Mouse (Mus musculus) lung, postnatal 10 days (tissue): ENCODE measurements around the gene Pacsin2.
A peak's percentile ranks its signal among the peaks of the same experiment; 100 is the strongest.
"Not testable (repeated sequence)": the region's sequence is repeated elsewhere in the genome, so short reads cannot be mapped to it uniquely, and the experiment has no call there.

Source experiments
- DNase-seq: peaks from one replicate; pipeline ENCODE4 v3.0.0; 2021

Pacsin2 gene

GRCm38 (mm10) chr15:83419562-83419961 is 44.8 kb downstream of the Pacsin2 start:
- DNase-seq, result no peak

GRCm38 (mm10) chr15:83418685-83419084 is 45.7 kb downstream of the Pacsin2 start:
- DNase-seq, result peak; percentile 29

- no peak for DNase-seq
These were observed 46.5 kb downstream of the Pacsin2 start for GRCm38 (mm10) chr15:83417916-83418315.

GRCm38 (mm10) chr15:83417407-83417806 is 47.0 kb downstream of the Pacsin2 start:
- DNase-seq, result no peak

- no peak for DNase-seq
These were observed 49.0 kb downstream of the Pacsin2 start for GRCm38 (mm10) chr15:83415391-83415790.

- peak; percentile 35 for DNase-seq
These were observed 52.8 kb downstream of the Pacsin2 start for GRCm38 (mm10) chr15:83411616-83412015.

GRCm38 (mm10) chr15:83410735-83411134 is 53.7 kb downstream of the Pacsin2 start:
- DNase-seq, result no peak

- no peak for DNase-seq
These were observed 54.1 kb downstream of the Pacsin2 start for GRCm38 (mm10) chr15:83410270-83410669.

- peak; percentile 31 for DNase-seq
These were observed 55.5 kb downstream of the Pacsin2 start for GRCm38 (mm10) chr15:83408692-83409442.

GRCm38 (mm10) chr15:83408216-83408615 is 56.2 kb downstream of the Pacsin2 start:
- DNase-seq, result no peak

GRCm38 (mm10) chr15:83407502-83407901 is 56.9 kb downstream of the Pacsin2 start:
- DNase-seq, result no peak

GRCm38 (mm10) chr15:83405866-83406265 is 58.5 kb downstream of the Pacsin2 start:
- DNase-seq, result not testable (repeated sequence)

GRCm38 (mm10) chr15:83404008-83404407 is 60.4 kb downstream of the Pacsin2 start:
- no peak for DNase-seq

GRCm38 (mm10) chr15:83403016-83403415 is 61.4 kb downstream of the Pacsin2 start:
- no peak for DNase-seq

GRCm38 (mm10) chr15:83392722-83393121 is 71.7 kb downstream of the Pacsin2 start:
- no peak for DNase-seq

- no peak for DNase-seq
These were observed 76.5 kb downstream of the Pacsin2 start for GRCm38 (mm10) chr15:83387911-83388310.

GRCm38 (mm10) chr15:83383633-83384032 is 80.8 kb downstream of the Pacsin2 start:
- no peak for DNase-seq

- no peak for DNase-seq
These were observed 81.3 kb downstream of the Pacsin2 start for GRCm38 (mm10) chr15:83383136-83383535.

GRCm38 (mm10) chr15:83382467-83382866 is 81.9 kb downstream of the Pacsin2 start:
- no peak for DNase-seq

- no peak for DNase-seq
These were observed 87.3 kb downstream of the Pacsin2 start for GRCm38 (mm10) chr15:83377153-83377552.

- DNase-seq, result peak; percentile 88
These were observed 89.3 kb downstream of the Pacsin2 start for GRCm38 (mm10) chr15:83375136-83375535.

GRCm38 (mm10) chr15:83374076-83374475 is 90.3 kb downstream of the Pacsin2 start:
- DNase-seq, result no peak

GRCm38 (mm10) chr15:83368702-83369101 is 95.7 kb downstream of the Pacsin2 start:
- not testable (repeated sequence) for DNase-seq

GRCm38 (mm10) chr15:83368261-83368660 is 96.1 kb downstream of the Pacsin2 start:
- DNase-seq, result no peak
